Mouse (Mus musculus): ENCODE data around the gene Plxdc1.

The Plxdc1 gene

GRCm38 (mm10) chr11:98012831-98013230 lies 26.6 kb upstream of the Plxdc1 start:
- DNase-seq, result no peak

DNA sequence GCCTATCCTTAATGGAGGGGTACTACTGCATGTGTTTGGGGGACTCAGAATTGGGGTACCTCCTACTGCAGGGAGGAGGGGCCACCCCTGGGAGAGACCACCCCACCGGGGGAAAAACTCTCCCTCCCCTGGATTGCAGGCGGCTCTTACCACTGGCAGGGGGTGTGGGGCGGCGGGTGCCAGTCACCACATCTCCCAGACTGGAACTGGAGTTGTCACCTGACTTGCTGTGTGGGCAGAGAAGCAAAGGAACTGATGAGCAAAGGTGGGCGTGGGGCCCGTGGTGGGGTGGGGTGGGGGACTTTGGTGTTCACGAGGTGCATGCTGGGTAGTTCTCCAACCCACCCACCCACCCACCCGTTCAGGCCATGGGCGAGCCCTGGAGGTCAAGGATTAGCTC lies 25.5 kb upstream of the Plxdc1 start:
- DNase-seq, result no peak

- DNase-seq, result no peak
Observed at GRCm38 (mm10) chr11:98008087-98008486, 21.8 kb upstream of the Plxdc1 start.

- no peak for DNase-seq
Observed at GRCm38 (mm10) chr11:98005686-98006085, 19.4 kb upstream of the Plxdc1 start.

- no peak for DNase-seq
Observed at GRCm38 (mm10) chr11:98005076-98005475, 18.8 kb upstream of the Plxdc1 start.

DNA sequence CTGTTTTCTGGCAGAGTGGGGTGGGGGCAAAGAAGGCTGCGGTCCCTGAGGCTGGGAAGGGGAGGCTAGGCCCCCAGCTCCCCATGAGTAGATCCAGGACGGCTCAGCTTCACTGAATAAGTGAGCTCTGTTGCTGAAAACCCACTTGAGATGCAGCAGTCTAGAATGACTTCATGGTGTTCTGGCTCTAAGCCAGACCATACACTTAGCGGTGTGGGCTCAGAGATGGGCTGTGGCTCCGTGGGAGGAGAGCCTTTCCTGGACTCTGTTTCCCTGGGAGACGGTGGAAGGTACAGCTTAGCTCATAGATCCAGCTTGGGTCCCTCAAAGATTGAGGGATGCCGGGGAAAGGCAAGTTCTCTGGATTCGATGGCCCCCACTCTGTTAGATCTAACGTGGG lies 17.9 kb upstream of the Plxdc1 start:
- DNase-seq, result no peak

GRCm38 (mm10) chr11:98003171-98003671 lies 17.0 kb upstream of the Plxdc1 start:
- DNase-seq, result peak; percentile 49

DNA sequence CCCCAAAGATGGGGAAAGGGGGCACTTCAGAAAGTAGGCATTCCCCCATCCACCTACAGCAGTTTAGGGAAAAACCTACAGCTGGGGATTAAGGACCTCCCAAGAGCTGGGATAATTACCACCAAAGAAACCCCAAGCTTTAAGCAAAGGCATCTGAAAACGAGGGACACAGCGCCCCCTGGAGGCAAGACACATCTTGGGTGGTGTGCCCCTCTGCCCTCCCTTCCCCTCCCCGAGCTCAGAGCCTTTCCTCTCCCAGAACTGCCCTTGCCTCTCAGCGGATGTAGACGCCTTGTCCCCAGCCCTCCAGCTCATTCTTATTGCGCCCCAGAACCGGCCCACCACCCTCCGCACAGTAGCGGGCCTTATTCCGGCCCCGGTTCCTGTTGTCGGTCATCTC lies 16.4 kb upstream of the Plxdc1 start:
- peak; percentile 73 for DNase-seq

GRCm38 (mm10) chr11:98001986-98002385 lies 15.7 kb upstream of the Plxdc1 start:
- DNase-seq, result no peak

DNA sequence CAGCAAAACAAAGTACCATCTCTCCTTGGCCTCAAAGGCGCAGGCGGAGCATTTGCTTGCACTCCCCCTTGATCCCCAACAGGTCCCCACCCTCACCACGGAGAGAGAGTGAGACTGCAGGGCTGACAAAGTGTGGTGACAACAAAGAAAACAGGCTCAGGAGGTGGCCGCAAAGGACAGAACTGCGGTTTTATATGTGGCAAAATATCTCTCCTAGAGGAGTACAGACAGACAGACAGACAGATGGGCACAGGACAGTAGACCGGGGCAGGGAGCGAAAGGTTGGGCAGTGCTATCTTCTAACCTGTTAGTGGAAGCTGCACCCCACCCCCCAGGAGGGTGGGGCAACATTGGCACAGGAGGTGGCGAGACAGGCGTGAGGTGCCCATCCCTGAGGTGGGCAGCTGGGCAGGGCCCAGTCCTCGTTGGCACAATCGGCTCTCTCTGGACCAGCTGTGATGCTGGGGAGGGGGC lies 15.1 kb upstream of the Plxdc1 start:
- no peak for DNase-seq

DNA sequence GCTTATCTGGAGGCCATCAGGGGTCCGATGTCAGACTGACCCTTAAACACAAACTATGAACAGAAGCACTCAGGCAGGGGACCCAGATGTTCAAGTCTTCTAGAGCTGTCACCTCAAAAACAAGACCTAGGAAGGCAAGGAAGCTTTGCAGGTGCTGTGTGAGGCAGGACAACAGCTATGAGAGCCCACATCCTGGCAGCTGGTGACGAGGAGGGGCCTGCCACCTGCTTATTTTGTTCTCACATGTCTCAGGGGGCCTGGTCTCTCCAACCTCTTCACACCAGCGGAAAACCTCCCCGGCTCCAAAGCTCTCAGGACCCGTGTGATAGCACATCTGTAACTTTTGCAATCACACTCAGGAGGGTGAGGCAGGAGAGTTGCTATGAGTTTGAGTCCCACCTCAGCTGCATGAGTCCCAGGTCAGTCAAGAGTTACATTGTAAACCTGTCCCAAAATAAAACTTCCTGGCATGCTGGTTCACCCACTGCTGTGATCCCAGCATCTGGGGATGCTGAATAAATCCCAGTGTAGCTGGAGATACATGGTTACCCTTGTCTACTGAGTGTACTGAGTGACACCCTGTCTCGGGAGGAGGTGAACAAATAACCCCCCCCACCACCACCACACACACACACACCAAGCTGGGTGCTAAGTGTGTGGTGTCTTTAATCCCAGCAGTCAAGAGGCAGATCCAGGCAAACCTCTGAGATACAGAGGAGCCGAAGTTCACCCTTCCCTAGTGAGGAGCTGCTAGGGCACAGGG lies 14.3 kb upstream of the Plxdc1 start:
- no peak for DNase-seq

DNA sequence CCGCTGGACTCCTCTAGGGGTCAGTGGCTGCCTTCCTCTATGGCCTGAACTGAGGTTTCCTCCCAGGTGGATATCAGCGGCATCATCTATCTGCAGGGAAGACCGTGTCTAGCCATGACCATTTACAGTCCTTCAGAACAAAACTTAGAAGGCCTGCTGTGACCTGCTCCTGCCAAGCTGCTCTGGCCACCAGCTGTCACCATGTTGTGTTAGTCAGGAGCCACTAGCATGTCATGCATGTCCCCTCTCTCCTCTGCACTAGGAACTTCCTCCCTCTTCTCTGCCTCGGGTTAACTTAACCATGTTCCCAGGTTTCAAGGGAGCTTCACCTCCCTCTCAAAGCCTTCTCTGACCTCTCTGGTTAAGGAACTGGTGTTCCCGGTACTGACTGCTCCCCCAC lies 13.5 kb upstream of the Plxdc1 start:
- DNase-seq, result no peak

DNA sequence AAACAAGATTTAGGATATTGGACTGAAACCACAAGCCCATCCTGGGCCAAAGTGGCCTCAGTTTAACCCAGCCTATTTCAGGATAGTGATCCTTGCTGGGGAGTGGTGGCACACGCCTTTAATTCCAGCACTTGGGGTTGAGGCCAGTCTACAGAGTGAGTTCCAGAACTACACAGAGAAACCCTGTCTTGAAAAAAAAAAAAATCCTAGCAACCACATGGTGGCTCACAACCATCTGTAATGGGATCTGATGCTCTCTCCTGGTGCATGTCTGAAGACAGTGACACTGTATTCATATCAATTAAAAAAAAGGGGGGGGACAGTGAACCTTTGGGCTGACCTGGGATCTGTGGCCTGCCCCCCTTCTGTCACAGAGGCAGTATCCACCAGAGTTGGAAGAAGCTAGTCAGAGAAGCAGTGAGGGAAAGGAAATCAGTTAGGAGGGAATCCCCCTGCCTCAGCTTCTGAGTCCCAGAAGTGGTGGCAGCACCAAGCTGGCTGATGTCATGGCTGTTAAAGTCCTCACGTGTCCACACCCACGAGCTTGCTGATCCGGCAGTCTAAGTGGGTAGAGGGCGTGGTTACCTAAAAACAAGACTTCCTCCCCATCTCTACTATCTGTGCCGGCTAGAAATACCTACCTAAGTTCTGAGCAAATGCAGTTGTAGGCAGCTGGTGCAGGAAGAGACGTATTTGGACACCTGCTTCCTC lies 12.8 kb upstream of the Plxdc1 start:
- DNase-seq, result no peak

GRCm38 (mm10) chr11:97998074-97998793 lies 12.0 kb upstream of the Plxdc1 start:
- no peak for DNase-seq

DNA sequence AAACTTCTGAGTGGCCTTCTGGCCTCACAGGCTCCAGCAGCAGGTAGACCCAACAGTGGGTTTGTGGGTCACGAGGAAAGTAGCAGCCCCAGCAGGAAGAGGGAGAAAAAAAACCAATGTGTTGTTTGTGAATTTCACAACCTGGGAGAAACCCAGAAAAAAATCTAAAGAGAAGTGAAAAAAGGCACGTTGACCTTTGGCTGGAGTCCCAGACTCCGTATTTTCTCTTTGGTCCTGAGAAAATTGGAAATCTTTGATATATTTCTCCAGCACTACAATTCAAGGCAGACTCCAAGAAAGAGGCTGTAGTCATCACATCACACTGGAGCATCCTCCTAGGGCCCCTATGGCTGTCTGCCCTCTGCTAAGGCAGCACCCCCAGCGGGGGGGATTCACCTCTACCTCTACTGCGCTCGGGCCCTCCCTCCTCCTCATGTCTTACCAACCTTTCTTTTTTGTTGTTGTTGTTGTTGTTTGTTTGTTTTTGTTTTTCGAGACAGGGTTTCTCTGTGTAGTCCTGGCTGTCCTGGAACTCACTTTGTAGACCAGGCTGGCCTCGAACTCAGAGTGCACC lies 11.2 kb upstream of the Plxdc1 start:
- no peak for DNase-seq

- no peak for DNase-seq
Observed at GRCm38 (mm10) chr11:97996691-97997090, 10.4 kb upstream of the Plxdc1 start.

GRCm38 (mm10) chr11:97995564-97996288 lies 9.5 kb upstream of the Plxdc1 start, which contains the start of gene Arl5c:
TSS of gene Arl5c (minus strand) at chr11:97996181.
- no peak for DNase-seq

- DNase-seq, result peak; percentile 68
Observed at GRCm38 (mm10) chr11:97994539-97995100, 8.4 kb upstream of the Plxdc1 start.

DNA sequence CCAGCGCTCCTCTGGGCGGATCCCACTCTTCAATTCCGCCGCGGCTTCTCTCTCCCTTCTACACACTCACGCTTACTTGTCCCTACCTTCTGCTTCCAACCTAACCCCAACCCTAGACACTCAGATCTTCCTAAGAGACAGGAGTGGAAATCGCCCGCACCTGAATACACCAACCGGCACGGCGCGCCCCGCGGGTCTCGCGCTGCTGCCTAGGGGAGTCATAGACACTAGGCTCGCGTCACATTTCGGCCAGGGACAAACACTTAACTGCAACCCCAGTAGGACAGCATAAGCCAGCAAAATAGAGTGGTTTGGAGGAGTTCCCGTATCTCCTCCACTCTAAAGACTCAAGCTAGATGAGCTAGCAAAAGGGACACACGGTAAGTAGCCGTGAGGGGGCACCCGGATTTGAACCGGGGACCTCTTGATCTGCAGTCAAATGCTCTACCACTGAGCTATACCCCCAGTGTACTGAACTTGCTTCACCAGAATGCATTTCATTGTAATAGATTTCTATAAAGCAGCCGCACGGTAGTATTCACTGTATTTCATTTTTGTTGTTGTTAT lies 2.4 kb upstream of the Plxdc1 start:
- DNase-seq, result peak; percentile 89

DNA sequence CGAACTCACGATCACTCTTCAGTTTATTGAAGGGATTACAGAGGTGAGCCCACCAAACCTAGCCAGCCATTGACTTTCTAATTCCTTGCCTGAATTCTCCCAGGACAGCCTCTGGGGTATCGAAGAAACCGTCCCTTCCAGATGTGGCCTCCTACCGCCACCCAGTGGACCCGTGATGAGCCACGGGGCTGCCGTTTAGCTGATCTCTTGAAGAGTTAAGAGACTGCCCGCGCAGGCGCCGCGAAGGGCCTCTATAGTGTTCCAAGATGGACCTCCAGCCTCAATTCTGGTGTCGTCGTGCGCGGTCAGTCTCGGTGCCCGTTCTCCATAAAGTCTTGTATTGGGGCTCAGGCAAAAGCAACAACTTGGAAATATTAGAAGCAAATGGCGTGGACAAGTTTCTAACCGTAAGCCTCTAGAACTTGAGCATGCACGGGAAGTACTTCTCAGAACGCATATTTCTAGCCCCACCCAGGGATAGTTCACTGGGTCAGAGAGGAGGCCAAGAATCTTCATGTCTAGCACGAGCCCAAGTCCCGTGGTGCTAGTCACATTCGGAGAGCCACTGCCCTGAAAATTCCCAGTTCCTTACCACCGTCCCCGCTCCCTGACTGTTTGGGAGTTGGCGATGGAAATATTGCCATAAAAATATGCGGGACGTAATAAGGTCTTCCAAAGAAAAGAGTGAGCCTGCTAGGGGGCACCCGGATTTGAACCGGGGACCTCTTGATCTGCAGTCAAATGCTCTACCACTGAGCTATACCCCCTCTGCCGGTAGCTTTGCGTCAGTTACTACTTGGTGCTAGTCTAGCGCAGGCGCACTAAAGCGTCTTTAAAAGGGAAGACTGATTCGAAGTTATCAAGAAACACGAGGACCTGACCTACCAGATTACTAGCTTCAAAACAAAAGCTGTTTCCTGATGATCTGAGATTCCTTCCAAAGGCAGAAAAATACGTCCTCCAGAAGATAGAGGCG lies 1.6 kb upstream of the Plxdc1 start:
- peak; percentile 92 for DNase-seq
